Mouse (Mus musculus): ENCODE results near the gene Aip.
"Not testable (repeated sequence)": the region's sequence is repeated elsewhere in the genome, so short reads cannot be mapped to it uniquely, and the experiment has no call there.

Aip gene

DNA sequence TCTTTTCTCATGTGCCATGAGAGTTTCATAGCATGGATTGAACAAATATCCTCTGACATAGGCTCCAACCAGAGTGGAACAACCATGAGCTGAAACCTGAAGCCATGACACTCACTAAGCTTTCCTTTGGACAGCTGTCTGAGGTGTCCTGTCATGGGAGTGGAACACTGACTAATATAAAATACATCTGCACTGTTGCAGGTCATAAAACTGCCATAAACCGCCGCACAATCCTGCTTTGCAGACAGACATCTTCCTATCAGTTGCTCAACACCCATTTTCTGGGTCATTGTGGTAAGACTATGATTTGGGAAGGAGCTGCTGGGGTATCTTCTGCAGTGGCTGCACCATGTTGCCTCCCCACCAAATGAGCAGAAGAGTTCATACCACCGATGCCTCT, 32.9 kb downstream of the Aip start:
- in situ Hi-C loops (cut with MboI, MseI), result no loop called here

DNA sequence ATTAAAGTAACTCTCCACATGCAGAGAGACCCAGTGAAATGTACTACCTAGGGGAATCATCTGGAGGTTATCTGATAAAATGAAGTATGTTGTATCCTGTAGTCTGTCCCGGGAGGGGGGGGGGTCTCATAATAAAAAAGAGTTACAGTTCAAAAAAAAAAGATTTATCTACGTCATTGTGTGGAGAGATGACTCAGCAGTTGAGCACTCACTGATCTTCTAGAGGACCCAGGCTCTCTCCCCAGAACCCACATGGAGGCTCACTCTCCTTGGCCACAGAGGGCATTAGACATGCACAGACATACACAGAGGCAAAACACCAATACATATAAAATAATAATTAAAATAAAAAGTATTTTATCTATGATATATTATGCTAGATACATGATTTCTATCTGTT, 34.3 kb downstream of the Aip start:
- in situ Hi-C loops (cut with MboI, MseI), result no loop called here

DNA sequence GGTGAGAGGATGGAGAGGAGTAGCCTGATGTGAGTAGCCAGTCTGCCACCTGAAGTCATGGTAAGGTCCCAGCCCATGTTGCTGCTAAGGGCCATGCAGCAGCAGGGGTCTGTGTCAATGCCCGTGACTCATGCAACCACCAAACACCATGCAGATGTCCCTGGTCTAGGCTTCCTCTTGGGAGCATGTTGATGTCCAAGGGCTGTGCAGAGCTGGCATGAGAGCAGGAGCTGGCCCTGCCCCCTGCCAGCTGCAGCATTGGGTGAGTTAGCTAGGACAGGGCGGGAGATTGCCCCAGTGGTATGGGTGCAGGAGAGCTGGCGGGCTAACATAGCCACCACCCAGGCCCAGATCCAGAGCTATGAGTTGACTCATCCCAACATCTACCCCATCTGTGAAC, 35.2 kb downstream of the Aip start:
- in situ Hi-C loops (cut with MboI, MseI), result no loop called here

DNA sequence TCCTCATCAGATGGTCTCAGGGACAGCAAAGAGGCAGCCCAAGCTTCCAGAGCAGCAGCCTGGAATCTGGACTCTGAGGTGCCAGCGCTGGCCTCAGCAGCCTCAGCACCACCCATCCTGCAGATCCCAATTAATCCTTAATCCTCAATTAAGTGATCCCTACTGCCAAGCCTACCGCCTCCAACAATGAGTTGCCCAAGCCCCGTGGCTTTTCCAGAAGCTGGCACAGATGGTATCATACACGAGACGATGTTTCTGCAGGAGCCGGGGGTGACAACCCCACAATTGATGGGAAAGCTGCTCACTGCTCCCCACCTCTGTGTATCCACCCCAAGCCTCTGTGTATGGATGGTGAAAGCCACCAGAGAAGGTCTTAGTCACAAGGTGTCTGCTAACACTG, 36.5 kb downstream of the Aip start:
- in situ Hi-C loops (cut with MboI, MseI), result loop anchor here (5.0 kb wide), 1 partner anchor 72 kb away; no protein-coding TSS in a partner anchor

DNA sequence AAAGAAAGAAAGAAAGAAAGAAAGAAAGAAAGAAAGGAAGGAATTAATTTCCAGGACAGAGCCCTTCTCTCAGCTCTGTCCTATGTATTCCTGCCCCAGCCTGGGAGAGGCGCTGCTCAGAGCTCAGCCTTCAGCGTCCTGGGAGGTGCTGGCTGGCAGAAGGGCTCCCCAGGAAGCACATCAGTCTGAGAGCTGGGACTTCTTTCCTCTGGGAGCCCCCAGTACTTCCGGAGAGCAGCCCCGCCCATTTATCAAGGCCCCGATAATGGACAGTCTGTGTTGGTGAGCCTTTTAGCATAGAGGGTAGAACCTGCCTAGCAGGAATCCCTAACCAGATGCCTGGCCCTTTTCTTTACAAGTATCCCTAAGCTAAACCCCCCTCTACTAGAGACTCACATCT, 37.5 kb downstream of the Aip start:
- in situ Hi-C loops (cut with MboI, MseI), result loop anchor here (5.0 kb wide), 1 partner anchor 71 kb away; no protein-coding TSS in a partner anchor

DNA sequence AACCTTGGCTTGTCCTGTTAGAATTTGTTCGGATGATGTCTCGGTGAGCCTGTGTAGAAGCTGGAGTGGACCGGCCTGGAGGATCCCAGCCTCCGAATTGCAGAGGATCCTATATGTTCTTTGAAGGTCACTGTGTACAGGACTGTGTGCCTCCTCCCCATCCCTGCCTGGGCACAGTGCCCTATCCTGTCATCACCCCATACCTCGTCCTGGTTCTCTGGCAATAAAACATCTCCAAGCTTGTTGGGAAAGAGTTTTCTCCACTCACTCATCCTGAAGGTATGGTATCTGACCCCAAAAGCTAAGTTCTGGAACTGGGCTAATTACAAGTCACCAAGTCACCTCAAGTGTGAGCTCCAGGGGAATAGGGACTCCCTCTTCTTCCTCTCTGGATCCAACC, 38.6 kb downstream of the Aip start:
- in situ Hi-C loops (cut with MboI, MseI), result loop anchor here (5.0 kb wide), 1 partner anchor 70 kb away; no protein-coding TSS in a partner anchor

DNA sequence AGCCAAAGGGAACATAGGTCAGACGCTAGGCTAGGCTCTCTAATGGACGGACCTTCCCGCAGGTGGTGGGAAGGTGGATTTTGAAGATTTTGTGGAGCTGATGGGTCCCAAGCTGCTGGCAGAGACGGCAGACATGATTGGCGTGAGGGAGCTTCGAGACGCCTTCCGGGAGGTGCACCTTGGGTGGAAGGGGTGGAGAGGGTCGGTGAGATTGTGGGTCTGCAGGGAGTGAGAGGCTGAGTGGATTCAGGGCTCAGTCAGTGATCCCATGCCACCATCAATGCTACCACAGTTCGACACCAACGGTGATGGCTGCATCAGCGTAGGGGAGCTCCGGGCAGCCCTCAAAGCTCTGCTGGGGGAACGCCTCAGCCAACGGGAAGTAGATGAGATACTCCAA, 39.5 kb downstream of the Aip start:
- in situ Hi-C loops (cut with MboI, MseI), result loop anchor here (5.0 kb wide), 1 partner anchor 69 kb away; no protein-coding TSS in a partner anchor

DNA sequence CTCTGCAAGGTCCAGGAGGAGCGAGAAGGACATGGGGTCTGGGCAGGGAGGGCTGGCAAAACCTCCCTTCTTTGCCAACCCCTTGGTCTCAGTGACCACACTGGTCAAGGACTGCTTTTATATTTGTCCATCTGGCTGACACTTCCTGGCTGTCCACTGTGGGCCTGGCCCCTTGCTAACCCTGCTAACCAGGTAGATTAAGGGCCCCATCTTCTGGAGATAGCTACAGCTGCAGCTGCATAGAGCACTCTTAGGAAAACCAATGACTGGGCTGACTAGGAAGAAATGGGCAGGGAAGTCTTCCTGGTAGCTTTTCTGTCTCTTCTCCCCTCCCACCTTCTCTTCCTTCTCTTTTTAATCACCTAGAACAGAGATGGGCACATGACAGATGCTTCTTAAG, 40.7 kb downstream of the Aip start:
- in situ Hi-C loops (cut with MboI, MseI), result loop anchor here (5.0 kb wide), 1 partner anchor 68 kb away; no protein-coding TSS in a partner anchor

DNA sequence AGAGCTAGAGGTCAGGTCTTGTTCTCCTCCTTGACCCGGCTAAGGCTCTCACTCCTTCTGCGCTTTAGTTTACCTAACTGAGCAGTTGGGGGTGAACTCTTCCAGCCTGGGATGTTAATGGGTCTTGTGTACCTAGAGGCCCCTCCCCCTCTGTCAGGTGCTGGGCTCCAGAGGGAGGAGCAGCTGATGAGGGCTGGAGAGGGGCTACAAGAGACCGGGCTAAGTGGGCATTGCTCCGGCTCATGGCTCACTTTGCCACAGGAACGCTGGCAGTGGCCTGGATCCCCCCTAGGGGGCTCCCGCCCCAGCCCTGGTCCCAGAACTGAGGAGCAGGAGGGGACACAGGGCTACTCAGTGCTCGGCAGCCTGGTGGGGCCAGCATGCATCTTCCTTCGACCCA, 41.8 kb downstream of the Aip start:
- in situ Hi-C loops (cut with MboI, MseI), result no loop called here

DNA sequence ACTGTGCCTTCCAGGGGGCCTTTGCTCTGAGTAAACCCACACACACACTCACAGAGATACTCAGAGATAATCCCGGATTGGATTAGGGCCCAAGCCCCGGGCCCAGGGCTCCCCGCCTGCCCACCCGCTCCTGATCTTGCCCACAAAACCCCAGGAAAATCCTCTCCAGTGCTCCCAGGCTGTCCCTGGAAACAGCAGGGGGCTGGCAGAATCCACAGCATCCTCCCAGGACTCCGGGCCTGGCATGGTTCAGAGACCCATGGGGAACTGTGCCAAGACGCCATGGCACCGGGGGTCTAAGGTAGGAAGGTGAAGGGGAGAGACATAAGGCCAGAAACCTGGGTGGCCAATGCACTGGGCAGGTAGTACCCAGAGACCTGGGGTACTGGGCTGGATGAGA, 42.3 kb downstream of the Aip start:
- in situ Hi-C loops (cut with MboI, MseI), result no loop called here

DNA sequence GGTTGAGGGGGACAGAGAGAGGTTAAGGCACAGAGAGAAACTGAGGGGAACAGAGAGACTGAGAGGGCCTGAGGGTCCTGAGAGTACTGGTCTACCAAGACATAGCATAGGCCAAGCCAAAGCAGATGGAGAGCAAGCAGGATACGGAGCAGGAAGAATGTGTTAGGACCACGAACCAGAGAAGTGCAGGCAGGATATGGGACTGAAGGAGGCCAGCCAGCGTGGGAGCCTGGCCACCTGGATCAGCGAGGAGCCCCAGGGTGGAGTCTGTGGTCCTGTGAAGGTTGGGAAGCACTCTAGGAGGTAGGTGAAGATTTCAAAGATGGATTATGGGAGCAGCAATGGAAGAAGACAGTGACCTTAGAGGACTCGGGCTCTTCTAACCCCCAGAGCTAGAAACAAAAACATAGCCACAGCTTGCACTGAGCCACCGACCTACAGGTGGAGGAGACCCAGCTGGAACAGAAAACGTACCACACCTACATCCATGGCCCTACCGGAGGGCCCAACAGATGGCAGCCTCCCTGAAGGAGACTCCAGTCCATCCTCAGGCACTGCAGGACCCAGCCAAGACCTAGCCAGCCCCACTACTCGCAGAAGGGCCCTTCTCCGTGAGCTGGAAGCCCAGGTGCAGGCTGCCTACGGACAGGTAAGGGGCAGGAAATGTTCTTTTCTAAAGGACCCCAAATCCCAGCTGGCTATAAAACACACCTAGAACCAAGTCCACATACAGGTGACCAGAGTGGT, 43.3 kb downstream of the Aip start:
- in situ Hi-C loops (cut with MboI, MseI), result no loop called here

DNA sequence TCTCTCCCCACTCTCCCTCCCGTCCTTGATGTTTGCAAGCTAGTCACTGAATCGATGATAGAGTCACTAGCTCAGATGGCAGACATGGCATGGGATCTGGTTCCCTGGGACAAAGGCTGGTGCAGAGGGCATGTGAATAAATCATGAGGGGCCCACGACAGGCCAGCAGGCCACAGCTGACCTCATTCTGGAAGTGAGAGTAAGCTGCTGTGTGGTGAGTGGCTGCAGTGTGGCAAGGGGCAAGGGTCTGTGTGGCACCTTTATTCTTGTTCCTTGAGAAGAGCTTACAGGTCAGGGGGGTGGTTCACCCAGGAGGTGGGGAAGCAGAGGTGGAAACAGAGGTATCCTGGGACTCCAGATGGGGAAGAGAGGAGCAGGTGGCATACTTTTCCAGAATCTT, 44.3 kb downstream of the Aip start, which contains the start of gene Cabp2:
Gene Cabp2, plus strand, starts transcription at position 185 of the 400 bp plus-strand sequence.
- in situ Hi-C loops (cut with MboI, MseI), result no loop called here

DNA sequence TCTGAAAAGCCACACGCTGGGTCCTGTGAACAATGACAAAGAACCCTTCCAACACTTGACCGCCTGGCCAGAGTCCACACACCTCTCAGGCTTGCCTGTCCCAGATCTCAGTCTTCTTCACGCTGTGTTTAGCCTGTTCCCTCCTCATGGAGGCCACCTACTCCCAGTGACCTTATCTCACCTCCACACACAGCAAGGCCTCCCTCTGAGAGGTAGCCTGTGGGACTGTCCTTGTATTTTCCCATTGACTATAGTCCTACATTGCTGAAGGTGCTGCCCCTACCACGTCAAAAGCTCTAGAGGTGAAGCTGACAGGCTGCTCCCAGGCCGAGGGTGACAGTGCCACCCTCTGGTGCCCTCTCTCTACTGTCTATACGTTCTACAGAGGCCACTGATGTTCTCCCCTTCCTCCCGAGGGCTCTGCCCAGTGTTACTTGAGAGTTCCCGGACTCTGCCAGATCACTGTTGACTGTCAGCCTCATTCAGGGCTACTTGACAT, 45.1 kb downstream of the Aip start:
- in situ Hi-C loops (cut with MboI, MseI), result no loop called here

DNA sequence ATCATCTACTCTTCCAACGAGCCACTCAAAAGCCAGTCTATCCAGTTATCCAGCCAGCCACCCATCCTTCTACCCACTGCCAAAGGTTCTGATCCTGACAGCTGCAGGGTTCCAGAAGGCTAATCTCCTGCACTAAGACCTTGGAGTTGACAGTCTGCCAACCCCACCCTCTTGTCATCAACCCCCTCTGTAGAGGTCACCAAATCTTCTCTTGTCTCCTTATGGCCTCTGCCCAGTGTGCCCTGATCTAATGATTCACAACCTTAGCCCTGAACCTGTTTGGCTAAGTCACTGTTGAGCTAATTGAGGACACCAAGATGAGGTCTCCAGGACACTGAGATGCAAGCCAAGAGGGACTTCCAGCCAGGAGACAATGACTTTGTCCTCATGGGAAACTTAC, 46.1 kb downstream of the Aip start:
- in situ Hi-C loops (cut with MboI, MseI), result no loop called here

DNA sequence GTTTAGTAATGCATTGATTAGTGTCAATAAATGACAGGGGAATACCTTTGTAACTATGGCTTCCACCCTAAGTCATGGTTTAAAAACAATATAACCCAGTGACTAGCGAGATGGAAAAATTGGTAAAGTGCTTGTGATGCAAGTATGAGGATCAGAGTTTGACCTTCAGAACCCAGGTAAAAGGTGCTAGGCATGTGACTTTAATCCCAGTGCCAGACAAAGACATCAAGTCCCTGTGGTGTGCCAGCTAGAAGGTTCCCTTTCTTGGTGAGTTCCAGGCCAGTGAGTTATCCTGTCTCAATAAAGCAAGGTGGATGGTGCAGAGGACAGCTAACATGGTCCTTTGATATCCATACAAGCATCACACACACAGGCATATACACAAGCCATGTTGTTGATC, 50.1 kb downstream of the Aip start:
- in situ Hi-C loops (cut with MboI, MseI), result no loop called here

DNA sequence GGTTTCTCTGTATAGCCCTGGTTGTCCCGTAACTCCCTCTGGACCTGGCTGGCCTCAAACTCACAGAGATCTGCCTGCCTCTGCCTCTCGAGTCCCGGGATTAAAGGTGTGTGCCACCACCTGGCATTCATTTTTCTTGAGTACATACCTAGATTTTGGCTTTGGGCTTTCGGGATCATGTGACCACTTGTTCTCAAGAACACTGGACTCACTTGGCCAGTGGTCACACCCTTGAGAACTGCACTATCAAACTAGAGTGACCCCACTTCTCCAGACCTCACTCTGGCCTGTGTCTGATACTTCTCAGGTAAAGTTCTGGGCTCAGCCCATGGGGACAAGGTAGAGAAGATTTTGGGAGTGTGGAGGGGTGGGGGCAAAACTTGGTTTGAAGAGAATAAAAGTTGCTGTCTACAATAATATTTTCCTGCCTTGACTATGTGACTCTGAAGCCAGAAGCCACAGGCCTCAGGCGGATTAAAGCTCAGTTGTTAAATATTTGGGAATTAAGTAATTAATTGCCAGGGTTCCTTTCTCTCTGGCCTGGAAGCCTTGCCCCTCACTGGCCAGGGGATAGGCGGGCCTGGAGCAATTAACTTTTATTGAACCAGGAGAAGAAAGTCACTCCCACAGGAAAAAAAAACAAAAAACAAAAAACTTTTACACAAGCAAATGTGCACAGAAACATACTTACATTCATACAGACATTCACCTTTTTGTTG, 52.8 kb downstream of the Aip start:
- in situ Hi-C loops (cut with MboI, MseI), result no loop called here

DNA sequence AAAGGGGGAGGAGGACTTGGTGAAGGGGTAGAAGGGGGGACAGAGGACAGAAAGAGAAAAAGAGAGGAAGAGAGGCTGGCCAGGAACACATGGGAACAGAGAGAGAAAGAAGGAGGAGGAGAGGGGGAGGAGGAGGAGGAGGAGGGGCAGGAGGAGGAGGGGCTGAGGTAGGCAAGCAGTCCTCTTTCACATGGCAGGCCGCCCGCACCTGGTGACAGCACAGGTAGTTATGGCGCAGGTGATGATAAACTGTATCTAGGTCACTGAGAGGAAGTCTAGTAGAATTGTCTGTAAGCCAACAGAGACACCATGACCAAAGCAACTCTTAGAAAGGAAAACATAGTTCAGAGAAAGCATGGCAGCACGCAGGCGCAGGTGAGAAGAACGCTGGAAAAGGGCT, 54.3 kb downstream of the Aip start:
- in situ Hi-C loops (cut with MboI, MseI), result no loop called here

DNA sequence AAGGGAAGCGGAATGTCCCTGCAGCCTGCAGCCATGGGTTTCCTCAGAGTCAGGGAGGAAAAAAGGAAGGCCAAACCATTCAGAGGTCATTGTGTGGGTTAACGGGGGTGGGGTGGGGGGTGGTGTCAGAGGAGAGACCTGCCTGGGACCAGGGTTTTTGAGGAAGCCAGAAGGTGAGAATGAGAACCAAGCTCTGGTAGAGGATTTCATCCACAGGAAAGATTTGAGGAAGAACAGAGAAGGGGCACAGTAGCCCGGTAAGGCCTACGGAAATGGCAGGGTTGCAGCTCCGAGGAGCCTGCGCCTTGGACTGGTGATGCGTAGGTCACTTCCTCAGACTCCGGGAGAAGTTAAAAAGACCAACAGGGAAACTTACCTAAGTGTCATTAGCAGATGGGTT, 54.9 kb downstream of the Aip start:
- in situ Hi-C loops (cut with MboI, MseI), result no loop called here

DNA sequence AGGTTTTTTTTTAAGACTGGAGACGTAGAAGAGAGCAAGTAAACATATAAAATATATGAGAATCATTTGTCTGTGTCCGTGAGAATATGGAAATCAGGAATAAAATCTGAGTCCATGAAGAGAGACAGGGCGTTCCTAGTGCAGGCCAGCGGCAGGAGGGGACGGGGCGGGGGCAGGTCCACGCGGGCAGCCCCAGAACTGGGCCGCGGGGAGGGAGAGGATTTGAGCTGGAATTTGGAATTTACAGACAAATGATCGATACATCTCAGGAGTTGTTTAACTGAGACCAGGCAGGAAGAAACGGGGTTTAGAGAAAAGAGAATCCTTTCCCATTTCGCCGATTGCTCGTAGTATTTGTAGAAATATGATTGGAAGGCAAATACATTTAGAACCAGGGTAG, 55.3 kb downstream of the Aip start:
- in situ Hi-C loops (cut with MboI, MseI), result no loop called here

DNA sequence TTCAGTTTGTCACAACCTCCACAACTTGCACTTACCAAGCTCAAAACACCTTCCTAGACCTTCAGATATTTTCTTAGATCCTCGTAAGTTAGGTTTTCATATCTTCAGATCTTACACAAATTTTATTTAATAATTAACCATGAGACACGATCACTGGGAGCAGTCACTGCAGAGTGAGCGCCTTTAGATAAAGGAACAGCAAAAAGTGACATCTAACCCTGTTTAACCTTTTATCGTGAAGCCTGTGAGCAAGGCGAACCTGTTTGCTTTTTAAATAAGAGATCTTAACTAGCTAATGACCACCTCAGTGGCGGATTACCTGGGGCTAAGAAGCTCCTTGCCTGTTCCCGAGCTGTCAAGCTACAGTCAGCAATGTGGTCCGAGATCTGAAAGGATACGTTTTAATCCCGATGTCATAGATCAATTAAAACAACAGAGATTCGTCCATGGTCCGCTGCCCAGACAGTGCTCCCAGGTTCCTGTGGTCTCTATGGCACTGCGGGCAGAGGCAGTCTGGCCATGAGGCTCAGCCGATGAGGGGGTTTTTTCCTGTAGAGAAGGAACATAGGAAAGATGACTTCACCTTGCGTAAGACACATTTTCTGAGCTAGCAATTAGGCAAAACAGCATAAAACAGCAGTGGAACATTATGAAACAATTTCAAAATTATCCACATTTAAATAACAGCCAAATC, 56.8 kb downstream of the Aip start:
- in situ Hi-C loops (cut with MboI, MseI), result no loop called here

DNA sequence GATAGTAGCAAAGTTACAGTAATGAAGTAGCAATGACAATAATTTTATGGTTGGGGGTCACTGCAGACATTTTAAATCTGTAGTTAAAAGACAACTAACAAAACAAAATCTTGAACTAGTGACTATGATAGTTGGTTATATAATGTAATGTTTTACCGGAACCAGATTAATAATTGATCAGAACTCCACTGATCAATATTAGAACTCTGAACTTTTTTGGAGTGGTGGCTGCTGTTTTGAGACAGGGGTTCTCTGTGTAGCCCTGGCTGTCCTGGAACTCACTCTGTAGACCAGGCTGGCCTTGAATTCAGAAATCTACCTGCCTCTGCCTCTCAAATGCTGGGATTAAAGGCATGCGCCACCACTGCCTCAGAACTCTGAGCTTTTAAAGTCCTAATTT, 57.4 kb downstream of the Aip start:
- in situ Hi-C loops (cut with MboI, MseI), result not testable (repeated sequence)

DNA sequence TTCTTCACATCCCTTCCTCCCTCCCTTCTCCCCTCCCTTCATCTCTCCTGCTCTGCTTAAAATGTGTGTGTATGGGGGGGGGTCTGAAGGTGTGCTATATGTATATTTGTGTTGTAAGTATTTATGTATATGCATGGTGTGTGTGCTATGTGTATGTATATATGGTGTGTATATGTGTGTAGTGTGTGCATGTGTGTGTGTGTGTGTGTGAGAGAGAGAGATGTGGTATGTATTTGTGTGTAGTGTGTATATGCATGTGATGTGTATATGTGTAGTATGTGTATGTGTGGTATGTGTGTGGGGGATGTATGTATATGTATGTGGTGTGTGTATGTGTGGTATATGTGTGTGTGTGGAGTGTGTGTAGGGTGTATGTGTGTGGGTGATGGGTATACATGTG, 58.8 kb downstream of the Aip start:
- in situ Hi-C loops (cut with MboI, MseI), result no loop called here

All from T-helper 1 cell (primary cell).